Mouse (Mus musculus): ENCODE measurements around the gene Lamb3. TPM values are rescaled to one million over a fixed set of nuclear protein-coding genes. Genes with fewer than 3 reads are reported as not detected.

The Lamb3 gene
- total and polyA plus RNA-seq, 3 experiments = 10.1 to 14.6 (median 12.3) TPM

DNA sequence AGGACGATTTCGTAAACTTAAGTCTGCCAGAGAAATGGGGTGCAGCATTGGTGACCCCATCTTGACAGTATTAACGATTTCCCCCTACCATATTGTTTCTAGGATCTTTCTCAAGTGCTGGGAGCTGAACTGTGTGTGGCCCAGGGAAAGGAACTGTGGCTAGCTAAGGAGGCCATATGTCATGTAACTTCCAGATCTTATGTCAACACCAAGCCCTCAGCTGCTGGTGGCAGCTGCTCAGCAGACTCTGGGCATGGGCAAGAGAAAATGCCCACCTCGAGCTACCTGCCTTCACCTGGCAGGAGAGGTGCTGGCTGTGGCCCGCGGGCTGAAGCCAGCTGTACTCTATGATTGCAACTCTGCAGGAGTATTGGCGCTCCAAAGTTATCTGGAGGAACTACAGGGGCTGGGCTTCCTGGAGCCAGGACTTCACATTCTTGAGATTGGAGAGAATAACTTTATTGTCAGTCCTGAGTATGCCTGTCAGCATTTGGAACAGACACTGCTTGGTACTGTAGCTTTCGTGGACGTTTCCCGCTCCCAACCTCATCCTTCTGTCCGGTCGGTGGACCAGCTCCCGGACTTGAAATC lies 33.3 kb upstream of the Lamb3 start:
- peak overlapping the region; percentile 81 to 96 (median 85) for H3K4me3 ChIP-seq (replicated peaks in 1 of 3; ENCODE audit: low read depth in 2 of 3, low read length in 2 of 3, poor library complexity in 1 of 3)
- TF ChIP-seq RCOR1 (conservative IDR thresholded peaks at IDR 0.05; ENCODE audit: low read depth, low read length) = no peak
- TF ChIP-seq POLR2A (IDR thresholded peaks at IDR 0.05; ENCODE audit: low read depth, low read length) = peak; percentile 19; the same call in 1 of the 2 replicates
- in situ Hi-C loops (cut with MboI; ENCODE audit: low pct_ligation_motif_present, low pct_unique_long_range_greater_than_20kb, low sequenced_read_pairs) = no loop called here
- peaks cover 10 to 36% of the 10 kb centered on the region in 2 experiments for H3K36me3 ChIP-seq (replicated peaks in 1 of 2; ENCODE audit: control insufficient read depth in 1 of 2, insufficient read depth in 1 of 2, low read length in 1 of 2)
- DNase-seq (ENCODE audit: extremely low read depth) = no peak
- peaks cover 7 to 58% of the 10 kb centered on the region in 2 experiments for H3K4me1 ChIP-seq (ENCODE audit: control insufficient read depth in 1 of 2, insufficient read depth in 2 of 2)
- H3K9me3 ChIP-seq (replicated peaks; ENCODE audit: low read length) = no peaks in the 10 kb centered on the region
- H3K9ac ChIP-seq (ENCODE audit: insufficient read depth, low read depth) = peak overlapping the region; percentile 89
- H3K27ac ChIP-seq (ENCODE audit: insufficient read depth, low read depth) = peak overlapping the region; percentile 12; the same call in 1 of the 2 replicates
- dilution Hi-C loops (cut with MboI; ENCODE audit: extremely low pct_ligation_motif_present, extremely low pct_unique_long_range_greater_than_20kb, low sequenced_read_pairs) = no loop called here
- no peaks in the 10 kb centered on the region for H3K27me3 ChIP-seq (replicated peaks)
- H3K79me2 ChIP-seq (replicated peaks; ENCODE audit: control insufficient read depth, extremely low read depth, insufficient read depth, poor library complexity, severe bottlenecking) = peaks cover 17% of the 10 kb centered on the region; the same call in 1 of the 2 replicates
- peak overlapping the region; percentile 61 for H3K4me2 ChIP-seq (ENCODE audit: insufficient read depth, low read depth, poor library complexity, severe bottlenecking)

DNA sequence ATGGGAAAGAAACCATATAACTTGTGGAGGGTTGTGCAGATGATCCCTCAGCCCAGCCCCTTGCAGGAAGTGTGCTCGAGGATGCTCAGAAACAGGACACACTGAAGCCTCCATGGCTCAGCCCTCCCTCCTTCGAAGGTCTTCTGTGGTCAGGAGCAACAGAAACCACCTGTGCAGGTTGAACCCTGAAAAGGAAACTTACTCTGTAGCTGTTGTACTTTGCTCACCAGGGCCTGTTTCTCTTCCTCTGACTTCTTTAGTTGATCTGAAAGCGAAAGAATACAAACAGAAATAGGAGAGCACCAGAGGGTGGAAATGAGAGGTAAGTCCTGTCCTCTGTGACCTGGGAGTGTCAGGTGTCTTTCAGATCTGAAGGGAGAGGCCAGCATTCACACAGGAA lies 26.4 kb upstream of the Lamb3 start:
- TF ChIP-seq TCF12 (IDR thresholded peaks at IDR 0.05; ENCODE audit: low read depth, low read length) = peak; percentile 79
- TF ChIP-seq RCOR1 (conservative IDR thresholded peaks at IDR 0.05; ENCODE audit: low read depth, low read length) = no peak
- TF ChIP-seq POLR2AphosphoS2 (IDR thresholded peaks at IDR 0.05; ENCODE audit: low read depth, low read length) = no peak
- TF ChIP-seq ETS1 (conservative IDR thresholded peaks at IDR 0.05; ENCODE audit: low read depth, low read length) = peak; percentile 36; the same call in 1 of the 2 replicates
- TF ChIP-seq IRF4 (IDR thresholded peaks at IDR 0.05; ENCODE audit: low read depth, low read length) = peak; percentile 82
- TF ChIP-seq BHLHE40 (IDR thresholded peaks at IDR 0.05; ENCODE audit: low read depth, low read length) = 0 out of 2 replicates have a peak, but pooled peaks have one; percentile 18
- TF ChIP-seq EP300 (IDR thresholded peaks at IDR 0.05; ENCODE audit: low read length) = peak; percentile 68
- peak; percentile 15; the same call in 1 of the 2 replicates for TF ChIP-seq POLR2A (IDR thresholded peaks at IDR 0.05; ENCODE audit: low read depth, low read length)
- peak; percentile 66; the same call in 1 of the 2 replicates for TF ChIP-seq MEF2A (IDR thresholded peaks at IDR 0.05; ENCODE audit: borderline replicate concordance, low read depth, low read length)
- TF ChIP-seq SIN3A (IDR thresholded peaks at IDR 0.05; ENCODE audit: low read length) = peak; percentile 49; the same call in 1 of the 2 replicates
- no peak for TF ChIP-seq ELF1 (IDR thresholded peaks at IDR 0.05; ENCODE audit: low read depth, low read length)
- Histone ChIP-seq H3K4me3 (replicated peaks in 1 of 3; ENCODE audit: low read depth in 2 of 3, low read length in 2 of 3, poor library complexity in 1 of 3) (no peak overlapping the region), H3K4me2 (ENCODE audit: insufficient read depth, low read depth, poor library complexity, severe bottlenecking) (no peak overlapping the region; the same call in 1 of the 2 replicates), H3K79me2 (replicated peaks; ENCODE audit: control insufficient read depth, extremely low read depth, insufficient read depth, poor library complexity, severe bottlenecking) (0 out of 2 replicates have a peak, but pooled peaks cover 4% of the 10 kb centered on the region), H3K4me1 (ENCODE audit: control insufficient read depth in 1 of 2, insufficient read depth in 2 of 2) (peaks cover 20 to 72% of the 10 kb centered on the region in 2 experiments), H3K27me3 (replicated peaks) (no peaks in the 10 kb centered on the region), H3K27ac (ENCODE audit: insufficient read depth, low read depth) (peak overlapping the region; percentile 55), H3K36me3 (replicated peaks in 1 of 2; ENCODE audit: control insufficient read depth in 1 of 2, insufficient read depth in 1 of 2, low read length in 1 of 2) (peaks cover 58 to 85% of the 10 kb centered on the region in 2 experiments), H3K9ac (ENCODE audit: insufficient read depth, low read depth) (no peak overlapping the region), H3K9me3 (replicated peaks; ENCODE audit: low read length) (no peaks in the 10 kb centered on the region)
- in situ Hi-C loops (cut with MboI; ENCODE audit: low pct_ligation_motif_present, low pct_unique_long_range_greater_than_20kb, low sequenced_read_pairs) = no loop called here
- dilution Hi-C loops (cut with MboI; ENCODE audit: extremely low pct_ligation_motif_present, extremely low pct_unique_long_range_greater_than_20kb, low sequenced_read_pairs) = no loop called here
- no peak for DNase-seq (ENCODE audit: extremely low read depth)

- no peak overlapping the region for H3K4me2 ChIP-seq (ENCODE audit: insufficient read depth, low read depth, poor library complexity, severe bottlenecking)
- H3K9ac ChIP-seq (ENCODE audit: insufficient read depth, low read depth) = no peak overlapping the region
- in situ Hi-C loops (cut with MboI; ENCODE audit: low pct_ligation_motif_present, low pct_unique_long_range_greater_than_20kb, low sequenced_read_pairs) (no loop called here), dilution Hi-C loops (cut with MboI; ENCODE audit: extremely low pct_ligation_motif_present, extremely low pct_unique_long_range_greater_than_20kb, low sequenced_read_pairs) (no loop called here)
- DNase-seq (ENCODE audit: extremely low read depth) = no peak
- H3K27me3 ChIP-seq (replicated peaks) = no peaks in the 10 kb centered on the region
- no peak overlapping the region for H3K4me3 ChIP-seq (replicated peaks in 1 of 3; ENCODE audit: low read depth in 2 of 3, low read length in 2 of 3, poor library complexity in 1 of 3)
- H3K36me3 ChIP-seq (replicated peaks in 1 of 2; ENCODE audit: control insufficient read depth in 1 of 2, insufficient read depth in 1 of 2, low read length in 1 of 2) = peaks cover 78 to 92% of the 10 kb centered on the region in 2 experiments
- TF ChIP-seq USF1 (IDR thresholded peaks at IDR 0.05; ENCODE audit: low read depth, low read length) (no peak), POLR2A (IDR thresholded peaks at IDR 0.05; ENCODE audit: low read depth, low read length) (no peak), SIN3A (IDR thresholded peaks at IDR 0.05; ENCODE audit: low read length) (no peak), RCOR1 (conservative IDR thresholded peaks at IDR 0.05; ENCODE audit: low read depth, low read length) (no peak)
- H3K9me3 ChIP-seq (replicated peaks; ENCODE audit: low read length) = no peaks in the 10 kb centered on the region
- H3K27ac ChIP-seq (ENCODE audit: insufficient read depth, low read depth) = no peak overlapping the region
- H3K4me1 ChIP-seq (ENCODE audit: control insufficient read depth in 1 of 2, insufficient read depth in 2 of 2) = peaks cover 12 to 76% of the 10 kb centered on the region in 2 experiments
- H3K79me2 ChIP-seq (replicated peaks; ENCODE audit: control insufficient read depth, extremely low read depth, insufficient read depth, poor library complexity, severe bottlenecking) = peaks cover 4% of the 10 kb centered on the region; the same call in 1 of the 2 replicates
Observed at GRCm38 (mm10) chr1:193188257-193188656, 19.2 kb upstream of the Lamb3 start.

All from CH12.LX (cell line).